Mouse (Mus musculus): ENCODE data around the gene Gm5965.
"Not testable (repeated sequence)": the region's sequence is repeated elsewhere in the genome, so short reads cannot be mapped to it uniquely, and the experiment has no call there.

Gm5965 gene

GRCm38 (mm10) chr16:88777596-88777995 is at the start of gene Gm5965:
Gm5965 (plus strand) TSS chr16:88777896.
- no peak for DNase-seq

GRCm38 (mm10) chr16:88728812-88729275 is 48.9 kb upstream of the Gm5965 start, which contains the start of gene Krtap13-1:
Krtap13-1 (plus strand) TSS chr16:88728862.
- no peak for DNase-seq

GRCm38 (mm10) chr16:88735391-88735790 is 42.3 kb upstream of the Gm5965 start:
- DNase-seq, result no peak

- DNase-seq, result no peak
These were observed 32.9 kb upstream of the Gm5965 start for GRCm38 (mm10) chr16:88744750-88745340.

GRCm38 (mm10) chr16:88747943-88748342 is 29.8 kb upstream of the Gm5965 start:
- DNase-seq, result no peak

- not testable (repeated sequence) for DNase-seq
These were observed 26.2 kb upstream of the Gm5965 start, which contains the start of gene Krtap13 for GRCm38 (mm10) chr16:88751535-88751934. Krtap13 (minus strand) TSS chr16:88751635.

- DNase-seq, result not testable (repeated sequence)
These were observed 19.1 kb upstream of the Gm5965 start, which contains the start of gene 2310034C09Rik for GRCm38 (mm10) chr16:88758547-88758946. 2310034C09Rik (plus strand) TSS chr16:88758847.

GRCm38 (mm10) chr16:88774106-88774505 is 3.6 kb upstream of the Gm5965 start, which contains the start of gene 2310057N15Rik:
2310057N15Rik (minus strand) TSS chr16:88774206.
- no peak for DNase-seq

GRCm38 (mm10) chr16:88786786-88787185 is 9.1 kb downstream of the Gm5965 start:
- no peak for DNase-seq

GRCm38 (mm10) chr16:88811827-88812226 is 34.1 kb downstream of the Gm5965 start, which contains the start of gene Gm20741:
Gm20741 (minus strand) TSS chr16:88812220.
- no peak for DNase-seq

GRCm38 (mm10) chr16:88820066-88820465 is 42.4 kb downstream of the Gm5965 start, which contains the start of gene Krtap15:
Krtap15 (plus strand) TSS chr16:88820215.
- DNase-seq, result no peak

GRCm38 (mm10) chr16:88823736-88824135 is 46.0 kb downstream of the Gm5965 start:
- no peak for DNase-seq

GRCm38 (mm10) chr16:88826095-88826652 is 48.5 kb downstream of the Gm5965 start, which contains the start of gene Krtap14:
Krtap14 (minus strand) TSS chr16:88826145.
- DNase-seq, result no peak

- DNase-seq, result no peak
These were observed 49.3 kb downstream of the Gm5965 start for GRCm38 (mm10) chr16:88826978-88827377.

All from B cell, adult 2 months (primary cell).